Mouse (Mus musculus) CH12.LX (cell line): ENCODE measurements around the gene Ablim1.

Source experiments
- CHD1 ChIP-seq: IDR thresholded peaks from 2 replicates; pipeline ENCODE4 v1.6.1; 2012; ENCODE audit warnings: low read depth, low read length, improper control_type of control experiment, inconsistent platforms
- CTCF ChIP-seq, 2 experiments: IDR thresholded peaks in 1 of 2; conservative IDR thresholded peaks in 1 of 2; 2 replicates each; pipeline ENCODE4 v1.5.1; 2011 to 2012; ENCODE audit warnings: low read depth in 2 of 2, low read length in 2 of 2, improper control_type of control experiment in 1 of 2, inconsistent platforms in 1 of 2, mild to moderate bottlenecking in 1 of 2, moderate library complexity in 1 of 2
- E2F4 ChIP-seq: IDR thresholded peaks from 2 replicates; pipeline ENCODE4 v1.6.1; 2011; ENCODE audit warnings: low read depth, low read length, improper control_type of control experiment; ENCODE audit not compliant: insufficient replicate concordance
- EP300 ChIP-seq: IDR thresholded peaks from 2 replicates; pipeline ENCODE4 v1.6.1; 2011; ENCODE audit warnings: low read length, improper control_type of control experiment
- GABPA ChIP-seq: IDR thresholded peaks from 2 replicates; pipeline ENCODE4 v1.6.1; 2012; ENCODE audit warnings: low read depth, low read length, improper control_type of control experiment, inconsistent platforms; ENCODE audit not compliant: insufficient replicate concordance
- MAX ChIP-seq: IDR thresholded peaks from 2 replicates; pipeline ENCODE4 v1.6.1; 2011; ENCODE audit warnings: low read length, improper control_type of control experiment
- MYC ChIP-seq: IDR thresholded peaks from 2 replicates; pipeline ENCODE4 v1.6.1; 2011; ENCODE audit warnings: low read depth, mild to moderate bottlenecking, improper control_type of control experiment, low read length
- POLR2A ChIP-seq: IDR thresholded peaks from 2 replicates; pipeline ENCODE4 v1.6.1; 2011; ENCODE audit warnings: low read depth, mild to moderate bottlenecking, improper control_type of control experiment, low read length
- USF1 ChIP-seq: IDR thresholded peaks from 2 replicates; pipeline ENCODE4 v1.6.1; 2014; ENCODE audit warnings: low read depth, mild to moderate bottlenecking, inconsistent platforms, low read length, improper control_type of control experiment
- USF2 ChIP-seq: conservative IDR thresholded peaks from 2 replicates; pipeline ENCODE4 v1.6.1; 2011; ENCODE audit warnings: low read depth, low read length, improper control_type of control experiment
- ZNF384 ChIP-seq: IDR thresholded peaks from 2 replicates; pipeline ENCODE4 v1.6.1; 2012; ENCODE audit warnings: low read depth, low read length, improper control_type of control experiment, inconsistent platforms

DNA sequence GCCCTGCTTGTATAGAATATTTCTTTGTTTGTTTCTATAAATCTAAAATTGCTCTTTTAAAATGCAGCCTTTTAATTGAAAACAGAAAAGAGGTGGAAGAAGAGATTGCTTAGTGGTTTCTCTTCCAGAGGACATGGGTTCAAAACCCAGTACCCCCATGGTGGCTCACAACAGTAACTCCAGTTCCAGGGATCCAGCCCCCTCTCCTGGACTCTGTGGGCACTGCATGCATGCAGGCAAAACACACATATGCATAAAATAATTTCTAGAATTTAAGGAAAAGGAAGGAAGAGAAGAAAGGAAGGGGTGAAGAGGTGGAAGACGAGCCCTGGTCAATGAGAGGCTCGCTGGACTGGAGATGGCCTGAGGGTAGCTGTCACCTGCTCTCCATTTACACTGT, 145.2 kb downstream of the Ablim1 start:
- no peak for TF ChIP-seq E2F4
- no peak for TF ChIP-seq ZNF384
- TF ChIP-seq MYC: no peak
- no peak for TF ChIP-seq EP300
- peak in 1 of 2 experiments; percentile 36; a peak in 2 of 4 replicates for TF ChIP-seq CTCF (conservative IDR thresholded peaks at IDR 0.05 in 1 of 2, IDR thresholded peaks at IDR 0.05 in 1 of 2; ENCODE audit: low read depth in 2 of 2, low read length in 2 of 2)
- TF ChIP-seq CHD1: no peak
- TF ChIP-seq USF2: no peak
- no peak for TF ChIP-seq MAX
- TF ChIP-seq POLR2A: no peak
- TF ChIP-seq USF1: no peak
- no peak for TF ChIP-seq GABPA
